Mouse (Mus musculus) layer of hippocampus, adult 11-12 months (tissue): ENCODE results near the gene 4930513O06Rik.

Experiments
- DNase-seq: peaks from one replicate; pipeline ENCODE4 v3.0.0; 2022; ENCODE audit warnings: low spot score

4930513O06Rik gene

DNA sequence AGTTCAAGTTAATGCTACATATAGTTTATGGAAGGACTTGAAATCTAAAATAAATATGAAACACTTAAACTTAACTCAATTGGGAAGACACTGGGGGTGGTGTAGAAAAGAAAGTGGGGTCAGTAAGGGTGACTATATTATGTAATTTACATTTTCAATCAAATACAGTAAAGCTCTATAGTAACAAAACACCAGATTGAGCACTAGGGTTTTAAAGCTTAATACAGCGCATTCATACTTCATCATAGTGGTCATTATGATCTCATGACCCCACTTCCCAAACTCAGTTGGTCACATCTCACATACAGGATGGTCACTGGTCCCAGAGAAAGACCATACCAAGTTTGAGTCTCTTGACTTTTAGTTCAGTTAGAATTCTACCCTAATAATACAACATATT lies at the start of gene 4930513O06Rik:
4930513O06Rik (plus strand) TSS at position 301 of the 400 bp plus-strand sequence.
- no peak for DNase-seq

DNA sequence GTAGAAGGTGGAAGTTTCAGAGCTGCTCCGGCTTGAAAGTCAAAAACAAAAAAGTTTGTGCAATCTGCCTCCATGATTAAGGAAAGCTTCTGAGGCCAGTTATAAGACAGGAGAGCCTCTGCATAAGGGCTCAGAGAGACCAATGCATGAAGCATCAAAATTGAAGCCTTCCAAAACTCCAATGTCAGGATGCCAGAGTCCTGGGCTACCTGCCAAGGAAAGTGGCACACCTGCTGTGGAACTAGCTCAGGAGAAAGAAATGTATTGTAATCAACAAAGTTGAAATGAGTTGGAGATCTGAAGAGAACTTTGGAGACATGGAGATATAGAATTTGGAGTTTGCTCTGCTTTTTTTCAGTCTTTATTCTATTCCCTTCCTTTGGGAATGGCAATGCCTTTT lies 48.4 kb upstream of the 4930513O06Rik start:
- DNase-seq: no peak

DNA sequence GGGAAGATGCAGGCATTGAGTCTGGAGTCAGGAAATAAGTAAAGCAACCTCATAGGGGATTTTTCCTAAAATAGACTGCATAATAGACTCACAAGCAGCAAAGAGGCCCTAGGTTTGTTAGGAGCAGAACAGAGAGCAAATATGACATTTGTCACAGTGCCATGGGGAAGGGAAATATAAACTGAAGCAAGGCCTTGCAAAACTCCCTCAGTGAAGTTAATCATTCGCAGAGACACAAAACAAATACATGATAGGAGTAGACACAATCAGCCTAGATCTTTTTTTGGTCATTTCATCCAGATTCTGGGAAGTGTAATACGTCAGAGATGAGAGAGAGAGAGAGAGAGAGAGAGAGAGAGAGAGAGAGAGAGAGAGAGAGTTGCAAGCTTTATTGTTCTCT lies 46.7 kb upstream of the 4930513O06Rik start:
- no peak for DNase-seq

DNA sequence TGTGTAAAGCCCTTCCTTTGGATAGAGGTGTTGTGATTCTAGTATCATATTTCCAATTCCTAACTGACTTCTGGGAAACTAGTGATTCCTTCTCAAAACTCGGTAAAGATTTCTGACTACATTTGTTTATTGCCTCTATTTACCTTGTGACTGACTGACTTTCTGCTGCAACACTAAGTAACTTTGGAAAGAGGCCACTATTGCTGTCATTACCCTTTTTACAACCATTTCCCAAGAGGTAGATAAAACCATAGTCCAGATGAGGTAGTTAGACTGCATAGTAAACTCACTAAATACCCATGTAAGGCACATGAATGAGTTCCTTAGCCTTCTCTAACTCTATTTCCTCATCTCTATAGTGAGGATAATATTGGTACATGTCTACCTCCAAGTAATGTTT lies 44.9 kb upstream of the 4930513O06Rik start:
- no peak for DNase-seq

DNA sequence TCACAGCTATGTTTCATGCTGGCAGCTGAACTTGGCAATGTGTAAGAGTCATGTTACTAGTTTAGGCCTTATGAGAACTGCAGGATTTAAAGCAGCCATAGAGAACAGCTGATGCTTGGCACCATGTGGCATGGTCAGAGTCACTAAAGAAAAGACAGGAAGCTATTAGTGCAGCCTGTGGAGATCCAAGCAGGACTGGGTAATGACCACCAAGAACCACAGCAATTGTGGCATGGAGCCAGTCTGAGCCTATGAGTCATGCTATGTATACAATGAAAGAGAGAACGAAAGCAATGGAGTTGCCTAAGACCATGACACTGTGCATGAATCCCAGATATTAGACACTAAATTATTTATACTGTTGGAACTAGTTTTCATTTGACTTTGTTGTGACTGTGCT lies 34.1 kb upstream of the 4930513O06Rik start:
- no peak for DNase-seq

DNA sequence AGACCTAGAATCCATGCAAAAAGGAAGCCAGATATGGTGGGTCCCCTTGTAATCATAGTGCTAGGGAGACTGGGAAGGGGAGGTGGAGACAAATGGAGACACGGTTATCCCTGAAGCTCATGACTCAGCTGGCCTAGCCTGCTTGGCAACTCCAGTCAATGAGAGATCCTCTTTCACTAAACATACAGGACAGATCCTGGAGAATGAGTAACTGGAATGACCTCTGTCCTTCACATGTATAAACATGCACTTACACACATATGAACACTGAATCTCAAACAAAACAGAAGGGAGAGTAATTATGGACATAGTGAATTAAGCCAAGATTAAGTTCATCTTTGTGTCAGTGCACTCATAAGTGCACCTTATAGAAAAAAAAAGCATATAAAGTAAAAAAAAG lies 32.9 kb upstream of the 4930513O06Rik start:
- no peak for DNase-seq

DNA sequence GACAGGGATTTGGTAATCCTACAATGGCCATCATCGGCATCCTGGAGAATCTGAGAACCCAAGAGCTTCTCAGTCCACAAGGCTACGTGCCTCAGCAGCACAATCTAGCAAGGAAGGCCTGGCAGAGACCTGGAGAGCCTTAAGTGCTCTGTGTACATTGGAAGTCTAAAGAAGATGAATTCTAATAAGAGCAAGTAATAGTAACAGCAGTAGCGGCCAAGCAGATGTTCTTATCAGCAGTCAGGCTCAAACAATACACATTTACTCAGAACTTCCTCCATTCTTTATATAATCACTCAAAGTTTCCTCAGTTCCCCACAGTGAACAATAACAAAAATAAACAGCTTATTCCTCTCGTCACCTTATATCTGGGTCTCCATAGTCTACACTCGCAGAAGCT lies 22.0 kb upstream of the 4930513O06Rik start:
- no peak for DNase-seq

DNA sequence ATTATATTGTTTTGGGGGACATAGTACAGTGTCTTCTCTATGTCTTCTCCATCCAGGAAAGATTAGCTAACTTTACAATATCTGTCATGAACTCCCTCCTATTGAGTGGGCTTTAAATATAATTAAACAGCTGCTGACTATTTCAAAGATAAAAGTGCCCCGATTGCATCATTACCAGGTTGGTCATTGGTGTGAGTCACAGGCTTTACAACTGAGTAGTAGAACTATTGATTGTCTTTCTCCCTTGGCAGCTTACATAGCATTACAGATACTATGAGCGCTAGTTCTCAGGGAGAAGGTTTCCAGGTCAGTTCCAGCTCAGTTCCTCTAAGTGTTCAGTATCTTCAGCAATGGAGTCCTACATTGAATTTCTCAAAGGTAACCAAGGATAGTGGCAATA lies 7.5 kb upstream of the 4930513O06Rik start:
- no peak for DNase-seq

DNA sequence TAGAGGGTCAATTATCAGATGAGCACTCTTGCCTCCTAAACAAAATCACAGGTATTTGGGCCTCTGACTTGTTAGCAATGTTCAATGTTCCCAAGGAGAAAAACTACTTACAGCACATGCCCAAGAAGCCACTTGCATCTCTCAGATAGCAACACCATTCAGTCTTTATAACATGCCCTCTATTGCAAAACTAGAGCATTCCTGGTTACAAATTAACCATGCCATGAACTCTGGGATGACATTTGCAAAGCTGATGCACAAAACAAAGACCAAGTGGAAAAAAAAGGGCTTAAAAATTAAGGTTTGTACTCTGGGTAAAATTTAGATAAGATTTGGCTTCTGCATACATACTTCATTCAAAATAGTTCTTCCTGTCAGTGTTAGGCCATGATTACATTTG lies 966 bp upstream of the 4930513O06Rik start, which contains the start of gene Serpina7:
Serpina7 (minus strand) TSS at position 160 of the 400 bp plus-strand sequence.
- no peak for DNase-seq

DNA sequence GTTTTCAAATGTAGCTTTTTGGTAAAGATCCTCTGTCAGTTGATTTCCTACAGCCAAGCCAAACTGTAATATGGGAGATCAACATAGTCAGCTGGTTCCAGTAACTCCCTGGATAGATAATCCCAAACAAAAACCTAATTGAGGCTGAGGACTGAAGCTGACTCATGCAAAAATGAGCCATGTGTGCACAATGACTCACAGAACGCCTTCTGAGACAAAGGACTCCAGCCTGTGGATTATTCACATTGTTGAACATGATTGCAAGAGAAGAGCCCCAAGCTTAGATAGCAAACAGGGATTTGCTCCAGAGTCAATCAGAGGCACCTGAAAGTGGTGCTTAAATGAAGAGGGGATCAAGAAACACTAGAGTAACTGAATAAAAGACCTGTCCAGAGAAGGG lies 11.2 kb downstream of the 4930513O06Rik start:
- no peak for DNase-seq

DNA sequence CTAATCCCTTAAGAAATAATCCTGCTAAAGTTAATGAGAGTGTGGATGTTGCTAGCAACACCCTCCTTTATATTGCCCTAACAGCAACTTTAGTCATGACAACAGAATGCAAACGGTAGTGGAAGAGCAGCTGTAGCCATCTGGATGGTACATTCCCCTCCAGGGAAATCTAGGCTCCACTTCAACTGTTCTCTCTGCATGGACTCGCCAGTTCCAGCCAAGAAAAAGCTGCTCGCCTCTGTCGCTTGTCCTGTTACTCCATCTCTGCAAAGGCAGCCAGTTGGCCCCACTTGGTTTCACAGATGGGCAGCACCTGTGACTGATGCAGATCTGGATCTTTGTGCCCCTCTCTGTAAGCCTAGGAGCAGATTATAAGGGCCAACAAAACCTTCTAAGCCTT lies 48.0 kb downstream of the 4930513O06Rik start:
- DNase-seq: no peak
